Mouse (Mus musculus) heart, embryonic 12.5 days (tissue): ENCODE data around the gene Gm49368. TPM values are rescaled to one million over a fixed set of nuclear protein-coding genes. Genes with fewer than 3 reads are reported as not detected.

Experiments used
- polyA plus RNA-seq: library from polyadenylated mRNA; unstranded; fragments of >200 nt; fragmentation: Nextera tagmentation; extraction: Ambion mirVana; gene quantifications from 2 replicates; pipeline ENCODE4 v1.2.1, GENCODE M21; 2016

Gene Gm49368
- polyA plus RNA-seq, 1 experiment from 2014 or later: not detected

Other genes with a start within 250 kb of the Gm49368 start
- 44.7 and 47.4 TPM in 2 replicates for gene Stx4a, start 238.4 kb upstream of the Gm49368 start, polyA plus RNA-seq
- 1.5 and 2.2 TPM in 2 replicates for gene Stx1b, start 238.1 kb upstream of the Gm49368 start, polyA plus RNA-seq
- gene Zfp646, start 186.5 kb upstream of the Gm49368 start, polyA plus RNA-seq: 11.5 and 12.9 TPM in 2 replicates
- gene Zfp668, start 185.9 kb upstream of the Gm49368 start, polyA plus RNA-seq: 11.4 and 13.0 TPM in 2 replicates
- gene Prss53, start 171.7 kb upstream of the Gm49368 start, polyA plus RNA-seq: 1.5 and 1.7 TPM in 2 replicates
- not detected in 2 replicates for gene Gm21974, start 167.2 kb upstream of the Gm49368 start, polyA plus RNA-seq
- gene Vkorc1, start 167.1 kb upstream of the Gm49368 start, polyA plus RNA-seq: 86.6 and 106 TPM in 2 replicates
- gene Bckdk, start 158.6 kb upstream of the Gm49368 start, polyA plus RNA-seq: 129 and 142 TPM in 2 replicates
- gene Kat8, start 150.2 kb upstream of the Gm49368 start, polyA plus RNA-seq: 27.5 and 29.0 TPM in 2 replicates
- gene Prss8, start 132.6 kb upstream of the Gm49368 start, polyA plus RNA-seq: 0.59 and 0.96 TPM in 2 replicates
- gene Prss36, start 116.0 kb upstream of the Gm49368 start, polyA plus RNA-seq: 8.3 and 10.0 TPM in 2 replicates
- gene Fus, start 95.2 kb upstream of the Gm49368 start, polyA plus RNA-seq: 331 and 335 TPM in 2 replicates
- 28.3 and 31.1 TPM in 2 replicates for gene Pycard, start 68.8 kb upstream of the Gm49368 start, polyA plus RNA-seq
- 0.86 and 1.2 TPM in 2 replicates for gene Trim72, start 58.7 kb upstream of the Gm49368 start, polyA plus RNA-seq
- 0.39 and 0.55 TPM in 2 replicates for gene Itgam, start within 50 bp of the Gm49368 start, polyA plus RNA-seq
- 0.04 and 0.19 TPM in 2 replicates for gene Itgax, start 66.9 kb downstream of the Gm49368 start, polyA plus RNA-seq
- gene Itgad, start 91.7 kb downstream of the Gm49368 start, polyA plus RNA-seq: 0.71 TPM in 1 of 2 replicates, not detected in the other
- gene Cox6a2, start 143.7 kb downstream of the Gm49368 start, polyA plus RNA-seq: 632 and 633 TPM in 2 replicates
- 15.3 and 15.7 TPM in 2 replicates for gene Armc5, start 174.7 kb downstream of the Gm49368 start, polyA plus RNA-seq
- gene 9130023H24Rik, start 175.3 kb downstream of the Gm49368 start, polyA plus RNA-seq: 7.1 and 7.5 TPM in 2 replicates
- 198 and 202 TPM in 2 replicates for gene Tgfb1i1, start 184.1 kb downstream of the Gm49368 start, polyA plus RNA-seq
- 0.11 and 0.23 TPM in 2 replicates for gene Slc5a2, start 203.0 kb downstream of the Gm49368 start, polyA plus RNA-seq
- gene BC017158, start 235.5 kb downstream of the Gm49368 start, polyA plus RNA-seq: 20.0 and 22.5 TPM in 2 replicates